Mouse (Mus musculus) MEL (cell line): ENCODE measurements around the gene Chrdl2. TPM values are rescaled to one million over a fixed set of nuclear protein-coding genes. Genes with fewer than 3 reads are reported as not detected.

Experiments used
- DNase-seq: peaks from one replicate; pipeline ENCODE4 v3.0.0; 2011; ENCODE audit warnings: low read depth, low spot score
- H3K27ac ChIP-seq: 2 replicates; pipeline ENCODE4 v1.5.1; 2012; ENCODE audit warnings: low read depth, mild to moderate bottlenecking, control low read depth, low read length, moderate library complexity; ENCODE audit not compliant: control insufficient read depth
- H3K27me3 ChIP-seq, 2 experiments: fragments of 150-350 bp in 1 of 2; sonication (generic) in 1 of 2; 2 replicates each; pipeline ENCODE4 v1.6.1; 2012; ENCODE audit warnings: low read length in 2 of 2, mild to moderate bottlenecking in 2 of 2, improper control_type of control experiment in 1 of 2, moderate library complexity in 1 of 2; ENCODE audit not compliant: insufficient read depth in 2 of 2, control insufficient read depth in 1 of 2
- H3K36me3 ChIP-seq, 2 experiments: 2 replicates each; pipeline ENCODE4 v1.6.1; 2012 to 2014; ENCODE audit warnings: low read length in 2 of 2, improper control_type of control experiment in 1 of 2, inconsistent platforms in 1 of 2, mild to moderate bottlenecking in 1 of 2; ENCODE audit not compliant: insufficient read depth in 2 of 2, control insufficient read depth in 1 of 2
- H3K4me1 ChIP-seq, 2 experiments: fragments of 150-350 bp in 1 of 2; sonication (generic) in 1 of 2; 2 replicates each; pipeline ENCODE4 v1.6.1; 2012; ENCODE audit warnings: low read length in 2 of 2, improper control_type of control experiment in 1 of 2, mild to moderate bottlenecking in 1 of 2; ENCODE audit not compliant: insufficient read depth in 2 of 2, control insufficient read depth in 1 of 2
- H3K4me3 ChIP-seq, 2 experiments: fragments of 150-350 bp in 1 of 2; sonication (generic) in 1 of 2; 2 replicates each; pipeline ENCODE4 v1.5.1; 2012; ENCODE audit warnings: low read depth in 2 of 2, low read length in 2 of 2, mild to moderate bottlenecking in 2 of 2, moderate library complexity in 2 of 2, control low read depth in 1 of 2, improper control_type of control experiment in 1 of 2; ENCODE audit not compliant: control insufficient read depth in 1 of 2, insufficient read depth in 1 of 2
- H3K79me2 ChIP-seq: 2 replicates; pipeline ENCODE4 v1.6.1; 2012; ENCODE audit warnings: mild to moderate bottlenecking, low read length, moderate library complexity; ENCODE audit not compliant: control insufficient read depth, poor library complexity, insufficient read depth
- H3K9ac ChIP-seq: 2 replicates; pipeline ENCODE4 v1.6.1; 2012; ENCODE audit warnings: low read depth, mild to moderate bottlenecking, control low read depth, low read length, moderate library complexity; ENCODE audit not compliant: control insufficient read depth, poor library complexity, severe bottlenecking
- H3K9me3 ChIP-seq: fragments of 150-350 bp; sonication (generic); replicated peaks from 2 replicates; pipeline ENCODE4 v1.6.1; 2012; ENCODE audit warnings: mild to moderate bottlenecking, low read length, improper control_type of control experiment, moderate library complexity; ENCODE audit not compliant: insufficient read depth
- BHLHE40 ChIP-seq: IDR thresholded peaks from 2 replicates; pipeline ENCODE4 v1.6.1; 2012; ENCODE audit warnings: low read depth, mild to moderate bottlenecking, inconsistent platforms, low read length, improper control_type of control experiment, borderline replicate concordance
- CHD2 ChIP-seq: IDR thresholded peaks from 2 replicates; pipeline ENCODE4 v1.6.1; 2011; ENCODE audit warnings: low read length, improper control_type of control experiment
- CTCF ChIP-seq, 3 experiments: IDR thresholded peaks in 2 of 3; conservative IDR thresholded peaks in 1 of 3; 2 replicates each; pipeline ENCODE4 v1.5.1; 2011 to 2012; ENCODE audit warnings: low read length in 3 of 3, low read depth in 2 of 3, mild to moderate bottlenecking in 2 of 3, improper control_type of control experiment in 1 of 3, inconsistent platforms in 1 of 3, mixed read lengths in 1 of 3, moderate library complexity in 1 of 3; ENCODE audit not compliant: control insufficient read depth in 1 of 3, insufficient read depth in 1 of 3, poor library complexity in 1 of 3, severe bottlenecking in 1 of 3
- ELF1 ChIP-seq: IDR thresholded peaks from 2 replicates; pipeline ENCODE4 v1.6.1; 2014; ENCODE audit warnings: low read depth, mild to moderate bottlenecking, inconsistent platforms, low read length, improper control_type of control experiment, moderate library complexity
- ETS1 ChIP-seq: IDR thresholded peaks from 2 replicates; pipeline ENCODE4 v1.6.1; 2012; ENCODE audit warnings: low read depth, mild to moderate bottlenecking, inconsistent platforms, low read length, improper control_type of control experiment, moderate library complexity
- HCFC1 ChIP-seq: IDR thresholded peaks from 2 replicates; pipeline ENCODE4 v1.6.1; 2012; ENCODE audit warnings: low read depth, mild to moderate bottlenecking, inconsistent platforms, low read length, improper control_type of control experiment, moderate library complexity
- JUND ChIP-seq: IDR thresholded peaks from 2 replicates; pipeline ENCODE4 v1.6.1; 2011; ENCODE audit warnings: low read depth, mild to moderate bottlenecking, improper control_type of control experiment, low read length
- MAFK ChIP-seq: IDR thresholded peaks from 2 replicates; pipeline ENCODE4 v1.6.1; 2011; ENCODE audit warnings: low read depth, mild to moderate bottlenecking, low read length, improper control_type of control experiment, borderline replicate concordance
- MEF2A ChIP-seq: IDR thresholded peaks from 2 replicates; pipeline ENCODE4 v1.6.1; 2014; ENCODE audit warnings: low read depth, mild to moderate bottlenecking, inconsistent platforms, low read length, improper control_type of control experiment; ENCODE audit not compliant: poor library complexity, insufficient replicate concordance, severe bottlenecking; ENCODE audit errors: extremely low read depth
- MYB ChIP-seq: IDR thresholded peaks from 2 replicates; pipeline ENCODE4 v1.6.1; 2011; ENCODE audit warnings: mild to moderate bottlenecking, low read depth, low read length, improper control_type of control experiment
- NELFE ChIP-seq: IDR thresholded peaks from 2 replicates; pipeline ENCODE4 v1.6.1; 2011; ENCODE audit warnings: low read depth, low read length, improper control_type of control experiment
- NRF1 ChIP-seq: IDR thresholded peaks from 2 replicates; pipeline ENCODE4 v1.6.1; 2014; ENCODE audit warnings: low read depth, mild to moderate bottlenecking, inconsistent platforms, low read length, improper control_type of control experiment, moderate library complexity; ENCODE audit not compliant: poor library complexity, insufficient read depth, severe bottlenecking
- POLR2A ChIP-seq, 2 experiments: IDR thresholded peaks; 2 replicates each; pipeline ENCODE4 v1.6.1; 2011 to 2012; ENCODE audit warnings: low read length in 2 of 2, mild to moderate bottlenecking in 2 of 2, control low read depth in 1 of 2, improper control_type of control experiment in 1 of 2, low read depth in 1 of 2, moderate library complexity in 1 of 2; ENCODE audit not compliant: control insufficient read depth in 1 of 2, insufficient read depth in 1 of 2, poor library complexity in 1 of 2
- POLR2AphosphoS2 ChIP-seq: IDR thresholded peaks from 2 replicates; pipeline ENCODE4 v1.6.1; 2011; ENCODE audit warnings: low read length, improper control_type of control experiment
- POLR2AphosphoS5 ChIP-seq: IDR thresholded peaks from 2 replicates; pipeline ENCODE4 v1.6.1; 2012; ENCODE audit warnings: low read depth, borderline replicate concordance, mild to moderate bottlenecking, inconsistent platforms, low read length, moderate library complexity, mixed read lengths
- RAD21 ChIP-seq: IDR thresholded peaks from 2 replicates; pipeline ENCODE4 v1.6.1; 2011; ENCODE audit warnings: mild to moderate bottlenecking, low read depth, low read length, improper control_type of control experiment
- RCOR1 ChIP-seq: IDR thresholded peaks from 2 replicates; pipeline ENCODE4 v1.6.1; 2012; ENCODE audit warnings: low read depth, mild to moderate bottlenecking, inconsistent platforms, low read length, improper control_type of control experiment
- SIN3A ChIP-seq: IDR thresholded peaks from 2 replicates; pipeline ENCODE4 v1.6.1; 2012; ENCODE audit warnings: low read length, improper control_type of control experiment, inconsistent platforms
- SMC3 ChIP-seq: IDR thresholded peaks from 2 replicates; pipeline ENCODE4 v1.6.1; 2011; ENCODE audit warnings: low read depth, low read length, improper control_type of control experiment
- TAL1 ChIP-seq: IDR thresholded peaks from 2 replicates; pipeline ENCODE4 v1.6.1; 2012; ENCODE audit warnings: mild to moderate bottlenecking, inconsistent platforms, low read length, moderate library complexity, mixed read lengths
- TBP ChIP-seq: IDR thresholded peaks from 2 replicates; pipeline ENCODE4 v1.8.0; 2011; ENCODE audit warnings: low read depth, low read length, improper control_type of control experiment
- TCF12 ChIP-seq: IDR thresholded peaks from 2 replicates; pipeline ENCODE4 v1.6.1; 2014; ENCODE audit warnings: low read depth, mild to moderate bottlenecking, inconsistent platforms, low read length, improper control_type of control experiment, moderate library complexity
- ZC3H11A ChIP-seq: IDR thresholded peaks from 2 replicates; pipeline ENCODE4 v1.6.1; 2012; ENCODE audit warnings: low read depth, mild to moderate bottlenecking, inconsistent platforms, low read length, improper control_type of control experiment
- ZKSCAN1 ChIP-seq: IDR thresholded peaks from 2 replicates; pipeline ENCODE4 v1.6.1; 2012; ENCODE audit warnings: low read depth, mild to moderate bottlenecking, inconsistent platforms, low read length, improper control_type of control experiment, moderate library complexity
- polyA plus RNA-seq, 2 experiments: library from polyadenylated mRNA; stranded (reverse) in 1 of 2; unstranded in 1 of 2; fragments of >175 nt in 1 of 2; fragments of >200 nt in 1 of 2; gene quantifications; 2 replicates each; pipeline versions ENCODE4 v1.2.1 to v1.2.4; 2012; ENCODE audit warnings: low replicate concordance in 2 of 2, low read depth in 1 of 2; ENCODE audit not compliant: insufficient read length in 2 of 2, insufficient read depth in 1 of 2, missing spikeins in 1 of 2
- total RNA-seq: library from RNA; depleted of rRNA; stranded (reverse); fragments of 300-350 nt; gene quantifications from 2 replicates; pipeline ENCODE4 v1.2.3, GENCODE M21; 2012

The Chrdl2 gene
- total and polyA plus RNA-seq, 3 experiments, result 0.08 TPM; not detected in 2

GRCm38 (mm10) chr7:99988725-99989124 lies 17.2 kb upstream of the Chrdl2 start:
- peak overlapping the region; percentile 81 for H3K27ac ChIP-seq
- H3K27me3 ChIP-seq, result no peaks in the 10 kb centered on the region
- peaks cover 5 to 22% of the 10 kb centered on the region in 2 experiments for H3K4me1 ChIP-seq
- H3K79me2 ChIP-seq, result no peaks in the 10 kb centered on the region; the same call in 1 of the 2 replicates
- peak overlapping the region; percentile 66 to 67 for H3K4me3 ChIP-seq
- H3K36me3 ChIP-seq, result peaks cover 0 to 10% of the 10 kb centered on the region in 2 experiments; a peak in 2 of 4 replicates
- peak; percentile 83 for DNase-seq
- H3K9me3 ChIP-seq, result no peaks in the 10 kb centered on the region
- TF ChIP-seq SMC3 (peak; percentile 78), MEF2A (no peak), POLR2A (IDR thresholded peaks at IDR 0.05; ENCODE audit: control insufficient read depth in 1 of 2, insufficient read depth in 1 of 2, low read depth in 1 of 2, low read length in 2 of 2, poor library complexity in 1 of 2) (no peak), TCF12 (no peak), MYB (no peak), MAFK (no peak), POLR2AphosphoS2 (no peak), NRF1 (0 out of 2 replicates have a peak, but pooled peaks have one; percentile 13), RAD21 (peak; percentile 66), CTCF (IDR thresholded peaks at IDR 0.05 in 2 of 3, conservative IDR thresholded peaks at IDR 0.05 in 1 of 3; ENCODE audit: control insufficient read depth in 1 of 3, insufficient read depth in 1 of 3, low read depth in 2 of 3, low read length in 3 of 3, poor library complexity in 1 of 3, severe bottlenecking in 1 of 3) (peak; percentile 66 to 82 (median 75)), TAL1 (no peak), ZKSCAN1 (no peak), HCFC1 (no peak), JUND (no peak), CHD2 (no peak), RCOR1 (no peak), ETS1 (no peak), NELFE (no peak), BHLHE40 (no peak), SIN3A (0 out of 2 replicates have a peak, but pooled peaks have one; percentile 65), ZC3H11A (peak; percentile 68), TBP (0 out of 2 replicates have a peak, but pooled peaks have one; percentile 13), POLR2AphosphoS5 (no peak), ELF1 (no peak)
- H3K9ac ChIP-seq, result peak overlapping the region; percentile 51
